Mouse (Mus musculus) retina, embryonic 14.5 days (tissue): ENCODE results near the gene Pofut1.
A peak's percentile ranks its signal among the peaks of the same experiment; 100 is the strongest.

Experiments used
- DNase-seq: peaks from one replicate; pipeline ENCODE4 v3.0.0-alpha.2; 2015; ENCODE audit warnings: low spot score

Pofut1 gene

GRCm38 (mm10) chr2:153241250-153242014 is at the start of gene Pofut1, which contains the start of gene Plagl2:
Gene Pofut1 (plus strand): TSS chr2:153241533.
Gene Plagl2 (minus strand): TSS chr2:153241426.
- DNase-seq = peak; percentile 93

GRCm38 (mm10) chr2:153194255-153194654 is 47.1 kb upstream of the Pofut1 start:
- no peak for DNase-seq

DNA sequence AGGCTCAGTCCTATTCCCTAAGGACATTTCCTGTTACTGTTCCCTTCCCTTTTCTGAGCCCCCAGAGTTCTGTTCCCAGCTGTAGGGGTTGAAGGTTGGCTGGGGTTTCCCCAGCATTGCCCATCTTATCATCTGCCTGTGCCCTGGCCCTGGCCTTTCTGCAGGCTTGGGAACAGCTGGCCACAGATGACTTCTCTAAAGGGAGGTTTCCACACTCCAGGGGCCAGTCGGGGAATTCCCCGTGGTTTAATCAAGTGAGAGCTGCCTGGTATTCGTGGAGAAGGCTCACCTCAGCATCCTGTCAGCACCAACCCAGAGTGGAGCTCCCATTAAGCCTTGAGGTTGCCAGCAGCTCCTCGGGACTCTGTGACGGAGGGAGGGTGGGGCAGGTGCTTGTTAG is 42.8 kb upstream of the Pofut1 start:
- no peak for DNase-seq

- DNase-seq = no peak
Measured at GRCm38 (mm10) chr2:153199114-153199513, 42.2 kb upstream of the Pofut1 start.

DNA sequence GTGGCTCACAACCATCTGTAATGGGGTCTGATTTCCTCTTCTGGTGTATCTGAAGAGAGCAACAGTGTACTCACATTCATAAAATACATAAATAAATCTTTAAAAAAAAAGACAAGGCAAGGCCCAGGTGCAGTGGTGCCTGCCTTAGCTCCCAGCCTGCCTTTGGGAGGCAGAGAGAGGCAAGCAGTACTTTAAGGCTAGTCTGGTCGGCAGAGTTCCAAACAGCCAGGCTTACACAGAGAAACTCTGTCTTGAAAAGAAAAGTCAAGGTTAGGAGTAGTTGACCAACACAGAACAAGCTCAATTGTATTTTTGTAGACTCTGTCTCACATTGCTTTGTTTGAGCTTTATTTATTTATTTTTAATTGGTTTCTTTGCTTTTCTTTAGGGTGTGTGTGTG is 38.6 kb upstream of the Pofut1 start:
- DNase-seq = no peak

GRCm38 (mm10) chr2:153208149-153208548 is 33.2 kb upstream of the Pofut1 start:
- no peak for DNase-seq

- no peak for DNase-seq
Measured at GRCm38 (mm10) chr2:153209286-153209685, 32.0 kb upstream of the Pofut1 start.

DNA sequence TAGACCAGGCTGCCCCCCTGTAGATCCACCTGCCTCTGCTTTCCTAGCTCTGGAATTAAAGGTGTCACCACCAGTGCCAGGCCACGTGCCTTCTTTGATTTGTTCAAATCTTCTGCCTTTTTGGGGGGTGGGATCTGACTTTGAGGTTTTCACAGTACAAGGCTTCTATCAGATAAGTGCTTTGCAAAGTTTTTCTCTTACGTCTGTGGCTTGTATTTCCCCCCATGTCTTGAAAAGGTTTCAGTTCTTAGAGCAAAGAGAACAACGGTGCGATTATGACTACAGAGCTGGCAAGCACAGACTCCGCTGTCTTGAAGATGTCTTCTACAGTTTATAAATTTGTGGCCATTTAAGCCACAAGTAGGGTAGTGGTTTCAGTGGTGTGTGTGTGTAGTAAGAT is 29.9 kb upstream of the Pofut1 start:
- no peak for DNase-seq

DNA sequence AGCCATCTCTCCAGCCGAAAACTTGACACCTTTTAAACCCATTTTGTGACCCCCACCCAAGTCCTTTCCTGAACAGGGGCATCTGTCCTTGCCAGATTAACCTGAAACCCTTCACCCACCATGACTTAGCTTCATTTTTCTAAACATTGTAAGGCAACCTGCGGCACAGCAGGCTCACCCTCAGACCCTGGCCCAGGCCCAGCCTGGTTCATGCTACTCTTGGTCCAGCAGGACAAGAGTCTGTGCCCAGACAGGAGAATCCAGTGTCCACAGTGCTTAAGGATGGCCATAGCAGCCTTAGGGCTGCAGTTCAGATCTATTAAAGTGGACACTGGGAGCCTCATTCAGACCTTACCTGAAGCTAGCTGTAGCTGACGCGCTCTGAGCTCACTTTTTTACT is 28.0 kb upstream of the Pofut1 start:
- no peak for DNase-seq

GRCm38 (mm10) chr2:153214771-153215259 is 26.5 kb upstream of the Pofut1 start:
- DNase-seq = no peak

- no peak for DNase-seq
Measured at GRCm38 (mm10) chr2:153215421-153215820, 25.9 kb upstream of the Pofut1 start.

DNA sequence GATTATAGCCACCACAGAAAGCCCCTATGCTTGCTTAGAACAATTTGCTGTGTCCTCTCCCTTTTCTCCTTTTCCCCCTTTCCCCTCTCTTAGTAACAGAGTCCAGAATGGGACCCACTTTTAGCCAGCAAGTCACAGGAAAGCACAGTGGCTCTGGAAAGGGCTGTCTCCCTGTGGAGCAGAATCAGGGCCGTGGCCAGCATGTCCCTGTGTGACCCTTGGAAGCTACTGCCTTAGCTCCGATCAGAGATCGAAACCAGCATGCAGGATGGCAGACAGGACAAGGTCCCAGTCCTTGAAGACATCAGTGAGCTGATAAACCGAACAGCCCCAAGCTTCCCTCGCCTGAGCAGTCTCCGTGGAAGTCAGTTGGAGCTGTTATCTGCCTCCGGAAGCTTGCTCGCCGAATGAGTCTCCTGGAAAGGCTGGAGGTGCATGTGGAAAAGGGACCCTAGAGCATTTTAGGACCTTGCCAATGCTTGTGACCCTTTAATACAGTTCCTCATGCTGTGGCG is 23.4 kb upstream of the Pofut1 start:
- DNase-seq = no peak

DNA sequence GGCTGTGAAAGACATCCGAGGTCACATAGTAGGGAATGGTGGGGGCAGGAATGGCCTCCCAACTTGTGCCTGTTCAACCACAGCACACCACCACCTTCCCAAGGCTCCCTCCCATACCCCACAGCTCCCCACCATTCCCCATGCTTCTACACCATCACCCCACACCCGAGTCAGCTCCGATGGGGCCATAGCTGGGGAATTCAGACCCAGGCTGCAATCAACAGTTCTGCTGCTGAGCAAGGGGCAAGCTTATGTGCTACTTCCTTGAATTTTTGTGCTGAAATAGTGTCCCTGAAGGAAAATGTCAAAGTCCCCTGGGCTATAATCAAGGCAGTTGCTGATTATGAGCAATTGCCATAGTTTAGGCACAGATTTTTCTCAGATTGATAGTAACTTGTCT is 22.8 kb upstream of the Pofut1 start:
- DNase-seq = no peak

GRCm38 (mm10) chr2:153221620-153222019 is 19.7 kb upstream of the Pofut1 start:
- DNase-seq = no peak

DNA sequence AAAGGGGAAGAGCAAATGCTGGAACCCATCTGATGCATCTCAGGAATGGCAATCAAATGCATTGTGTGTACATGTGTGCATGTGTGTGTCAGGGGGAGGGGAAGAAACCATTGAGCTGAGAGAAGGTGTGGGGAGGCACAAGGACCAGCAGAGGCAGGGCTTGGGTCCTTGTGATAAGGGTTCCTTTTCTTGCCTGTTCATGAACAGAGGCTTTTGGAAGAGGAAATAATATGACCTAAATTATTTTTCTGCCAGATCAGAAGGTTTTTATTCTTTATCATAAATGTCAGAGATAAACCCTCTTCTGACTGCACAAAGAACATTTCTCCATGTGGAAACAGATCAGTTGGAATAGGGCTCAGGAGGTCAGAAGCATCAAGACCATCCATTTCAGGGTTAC is 19.2 kb upstream of the Pofut1 start:
- no peak for DNase-seq

DNA sequence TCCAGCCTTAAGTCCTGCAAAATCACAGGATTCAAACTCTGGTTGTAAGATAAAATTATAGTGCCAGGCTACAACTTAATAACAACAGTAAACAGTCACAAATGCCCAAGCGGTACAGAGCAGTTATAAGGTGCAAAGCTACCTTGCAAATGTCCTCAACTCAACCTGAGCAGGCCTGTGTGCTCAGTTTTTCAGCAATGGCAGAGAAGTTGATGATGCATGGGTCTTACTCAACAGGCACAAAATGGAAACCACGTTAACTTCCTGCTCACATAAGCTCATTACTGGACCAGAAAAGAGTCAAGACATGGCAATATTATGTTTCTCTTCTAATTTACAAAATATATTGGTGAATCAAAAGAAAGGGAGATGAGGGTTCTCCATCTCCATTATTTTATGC is 18.8 kb upstream of the Pofut1 start:
- DNase-seq = no peak

GRCm38 (mm10) chr2:153224946-153225594 is 16.3 kb upstream of the Pofut1 start, which contains the start of gene Tspyl3:
Gene Tspyl3 (minus strand): TSS chr2:153225441.
- DNase-seq = peak; percentile 65

DNA sequence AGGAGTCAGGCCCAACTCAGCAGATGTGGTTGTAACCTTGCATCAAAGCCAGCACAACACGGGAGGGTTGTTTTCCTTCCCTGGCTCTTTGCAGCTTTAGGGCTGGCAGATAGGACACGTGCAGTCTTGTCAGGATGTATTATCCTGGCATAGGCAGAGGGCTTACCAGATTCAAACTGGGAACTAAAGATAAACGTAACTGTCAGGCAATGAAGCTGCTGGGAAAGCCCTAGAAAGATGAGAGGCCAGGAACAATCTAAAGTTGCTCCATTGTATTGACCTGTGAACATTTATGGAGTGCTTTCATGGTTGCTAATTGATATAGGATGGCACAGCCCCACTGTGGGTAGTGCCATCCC is 15.8 kb upstream of the Pofut1 start:
- DNase-seq = no peak

- no peak for DNase-seq
Measured at GRCm38 (mm10) chr2:153227959-153228358, 13.4 kb upstream of the Pofut1 start.

- no peak for DNase-seq
Measured at GRCm38 (mm10) chr2:153228523-153228922, 12.8 kb upstream of the Pofut1 start.

GRCm38 (mm10) chr2:153237193-153237592 is 4.1 kb upstream of the Pofut1 start:
- no peak for DNase-seq

GRCm38 (mm10) chr2:153237891-153238290 is 3.4 kb upstream of the Pofut1 start:
- no peak for DNase-seq

DNA sequence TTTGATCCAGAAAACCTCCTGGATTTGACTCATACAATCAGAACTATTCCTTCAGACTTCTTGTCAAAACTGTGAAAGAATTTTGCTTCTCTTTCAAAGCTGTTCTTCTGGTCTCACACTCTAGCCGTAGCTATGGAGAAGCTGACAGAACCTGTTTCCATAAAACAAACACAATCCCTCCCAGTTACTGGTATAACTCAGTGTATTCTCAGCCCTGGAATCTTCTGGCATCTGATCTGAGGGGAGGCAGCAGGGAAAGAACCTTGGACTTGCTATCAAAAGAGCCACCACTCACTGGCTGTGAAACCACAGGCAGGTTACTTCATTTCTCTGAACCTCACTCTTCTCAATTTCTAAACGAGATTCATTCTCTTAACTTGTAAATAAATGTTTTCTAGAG is 2.9 kb upstream of the Pofut1 start:
- DNase-seq = no peak
